Mouse (Mus musculus): Measurements from ENCODE around the gene Tbc1d21.

The Tbc1d21 gene

GRCm38 (mm10) chr9:58336650-58337281, 33.5 kb downstream of the Tbc1d21 start:
- DNase-seq = no peak

- DNase-seq = no peak
Observed at GRCm38 (mm10) chr9:58331276-58331675, 39.0 kb downstream of the Tbc1d21 start.

DNA sequence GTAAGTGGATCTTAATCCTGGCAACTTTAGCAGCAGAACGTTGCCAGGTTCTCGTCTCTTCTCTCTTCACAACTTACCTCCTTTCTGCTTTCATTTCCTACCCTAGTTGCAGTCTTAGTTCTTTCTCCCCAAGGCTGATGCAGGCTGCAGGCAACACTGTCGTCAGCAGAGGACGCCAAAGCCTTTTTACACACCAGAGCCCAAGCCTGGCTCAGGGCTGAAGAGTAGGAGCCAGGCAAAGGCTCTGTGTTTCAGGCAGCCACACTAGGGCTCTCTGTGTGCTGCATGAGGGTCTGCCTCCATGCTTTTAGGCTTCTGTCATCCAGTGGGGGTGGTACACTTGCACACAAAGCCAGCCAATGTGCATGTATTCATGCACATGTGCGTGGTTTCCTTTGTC, 40.0 kb downstream of the Tbc1d21 start:
- peak; percentile 39 for DNase-seq

- no peak for DNase-seq
Observed at GRCm38 (mm10) chr9:58327382-58327781, 42.9 kb downstream of the Tbc1d21 start.

- no peak for DNase-seq
Observed at GRCm38 (mm10) chr9:58326477-58327180, 43.6 kb downstream of the Tbc1d21 start.

GRCm38 (mm10) chr9:58321681-58322080, 48.6 kb downstream of the Tbc1d21 start:
- DNase-seq = no peak

DNA sequence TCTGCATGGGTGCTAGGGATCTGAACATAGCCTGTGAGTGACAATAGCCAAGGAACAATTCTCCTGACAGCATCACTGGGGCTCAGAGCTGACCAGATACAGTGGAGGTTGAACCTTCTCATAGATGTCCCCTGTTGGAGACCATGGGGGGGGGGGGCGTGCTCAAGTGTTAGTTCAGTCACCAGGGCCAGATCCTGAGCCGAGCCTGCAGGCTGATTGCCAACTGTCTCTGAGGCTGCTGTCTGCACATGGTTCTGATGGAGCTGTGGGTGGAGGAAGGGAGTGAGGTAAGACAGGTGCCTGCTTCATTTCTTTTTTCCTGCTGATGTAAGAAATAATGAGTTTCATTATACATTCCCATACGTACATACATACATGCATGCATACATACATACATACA, 51.9 kb downstream of the Tbc1d21 start:
- DNase-seq = no peak

- no peak for DNase-seq
Observed at GRCm38 (mm10) chr9:58317381-58317780, 52.9 kb downstream of the Tbc1d21 start.

DNA sequence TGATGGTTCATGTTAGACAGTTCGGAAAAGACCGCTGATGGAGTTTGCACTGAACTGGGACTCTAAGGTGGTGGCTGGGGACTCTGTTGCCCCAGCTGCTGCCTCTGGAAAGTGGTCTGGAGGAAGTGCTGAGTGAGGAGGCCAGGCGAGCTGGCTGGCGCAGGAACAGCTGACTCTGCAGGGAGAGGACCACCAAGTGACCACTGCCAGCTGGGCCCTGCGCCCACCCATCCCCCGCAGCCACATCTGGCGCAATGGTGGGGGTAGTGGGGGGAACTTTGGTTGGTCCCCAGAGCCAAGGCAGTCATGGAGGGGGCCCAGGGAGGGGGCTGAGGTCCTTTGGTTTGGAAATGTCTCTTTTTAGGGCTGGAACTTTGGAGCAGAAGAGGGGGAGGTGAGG, 53.5 kb downstream of the Tbc1d21 start:
- no peak for DNase-seq

DNA sequence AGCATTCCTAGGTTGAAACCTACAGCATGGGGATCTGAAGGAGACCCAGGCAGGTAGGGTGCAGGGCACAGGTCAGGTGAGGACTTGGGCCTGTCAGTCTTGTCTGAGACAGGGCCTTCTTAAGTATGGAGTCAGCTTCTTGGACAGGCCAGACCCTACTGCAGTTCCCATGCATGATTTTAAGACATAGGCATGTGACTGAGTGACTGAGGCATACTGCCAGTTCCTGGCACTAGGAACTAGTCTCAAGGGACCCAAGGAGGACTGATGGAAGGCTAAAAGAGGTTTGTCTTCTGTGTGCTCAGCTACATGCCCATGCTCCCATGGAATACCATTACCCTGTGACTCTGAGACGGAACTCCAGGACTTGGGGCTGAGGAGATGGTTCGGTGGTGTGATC, 54.4 kb downstream of the Tbc1d21 start:
- no peak for DNase-seq

DNA sequence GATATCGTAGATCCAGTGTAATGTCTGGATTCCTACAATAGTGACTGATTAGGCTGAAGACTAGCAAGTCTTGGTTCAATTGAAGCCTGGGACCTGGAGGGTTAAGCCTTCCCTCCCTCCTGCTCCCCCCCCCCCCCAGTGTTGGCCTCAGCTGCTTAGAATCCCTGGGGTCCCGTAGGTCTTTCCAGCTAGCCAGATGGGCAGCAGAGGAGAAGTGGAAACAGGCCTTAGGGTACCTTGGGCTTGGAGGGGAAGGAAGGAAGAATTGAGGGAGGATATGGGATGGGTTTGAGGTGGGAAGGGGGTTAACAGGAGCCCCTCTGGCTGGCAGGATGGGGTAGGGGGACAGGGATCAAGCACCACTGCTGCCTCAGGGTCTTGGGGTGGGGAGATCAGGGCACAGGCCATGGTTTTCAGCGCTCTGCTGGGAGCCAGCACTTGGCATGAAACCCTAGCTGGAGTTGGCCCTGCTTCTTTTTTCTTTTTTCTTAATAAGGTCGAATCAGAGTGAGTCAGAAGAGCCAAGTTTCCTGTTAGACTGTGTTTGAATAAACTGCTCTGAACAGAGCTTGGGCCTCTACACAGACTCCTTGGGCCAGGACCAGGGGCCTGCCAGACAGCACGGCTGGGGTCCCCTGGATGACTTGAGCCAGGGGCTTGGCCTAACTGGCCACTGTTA, 55.4 kb downstream of the Tbc1d21 start:
- DNase-seq = no peak

- DNase-seq = no peak
Observed at GRCm38 (mm10) chr9:58312944-58313359, 57.3 kb downstream of the Tbc1d21 start, which contains the start of gene Loxl1. Gene Loxl1, minus strand, starts transcription at chr9:58313186.

DNA sequence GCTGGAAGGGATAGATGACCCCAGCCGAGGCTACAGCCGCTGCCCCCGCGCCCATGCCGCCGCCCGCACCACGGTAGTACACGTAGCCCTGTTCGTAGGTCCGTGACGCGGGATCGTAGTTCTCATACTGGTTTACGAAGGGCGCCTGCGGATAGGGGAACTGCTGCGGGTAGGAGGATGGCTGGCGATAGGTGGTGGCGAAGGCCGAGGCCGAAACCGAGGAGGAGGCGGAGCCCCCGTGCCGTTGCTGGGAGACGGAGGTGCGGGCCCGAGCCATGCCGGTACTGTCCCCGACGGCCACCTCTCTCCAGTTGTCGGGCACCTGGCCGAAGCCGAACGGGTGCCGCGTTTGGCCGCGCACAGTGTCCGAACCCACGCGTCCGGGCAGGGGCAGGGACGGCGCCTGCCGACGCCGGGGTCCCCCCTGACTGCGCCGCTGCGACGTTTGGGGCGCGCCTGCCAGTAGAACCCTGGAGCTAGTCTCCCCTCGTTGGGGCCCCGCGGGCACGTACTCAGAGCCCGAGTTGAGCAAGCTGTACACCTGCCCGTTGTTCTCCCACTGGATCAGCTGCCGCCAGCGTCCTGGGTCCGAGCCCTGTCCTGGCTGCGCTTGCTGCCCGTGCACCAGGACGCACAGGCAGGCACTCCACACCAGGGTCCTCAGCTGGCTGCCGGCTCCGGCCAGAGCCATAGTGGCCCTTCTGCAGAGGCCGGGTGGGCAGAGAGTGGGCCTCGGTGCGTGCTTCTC, 57.9 kb downstream of the Tbc1d21 start:
- DNase-seq = no peak

GRCm38 (mm10) chr9:58311191-58311910, 58.9 kb downstream of the Tbc1d21 start:
- no peak for DNase-seq

- no peak for DNase-seq
Observed at GRCm38 (mm10) chr9:58310043-58310660, 60.1 kb downstream of the Tbc1d21 start.
